8 mouse cellular contexts compared by ENCODE assay signal in the genomic region with DNA sequence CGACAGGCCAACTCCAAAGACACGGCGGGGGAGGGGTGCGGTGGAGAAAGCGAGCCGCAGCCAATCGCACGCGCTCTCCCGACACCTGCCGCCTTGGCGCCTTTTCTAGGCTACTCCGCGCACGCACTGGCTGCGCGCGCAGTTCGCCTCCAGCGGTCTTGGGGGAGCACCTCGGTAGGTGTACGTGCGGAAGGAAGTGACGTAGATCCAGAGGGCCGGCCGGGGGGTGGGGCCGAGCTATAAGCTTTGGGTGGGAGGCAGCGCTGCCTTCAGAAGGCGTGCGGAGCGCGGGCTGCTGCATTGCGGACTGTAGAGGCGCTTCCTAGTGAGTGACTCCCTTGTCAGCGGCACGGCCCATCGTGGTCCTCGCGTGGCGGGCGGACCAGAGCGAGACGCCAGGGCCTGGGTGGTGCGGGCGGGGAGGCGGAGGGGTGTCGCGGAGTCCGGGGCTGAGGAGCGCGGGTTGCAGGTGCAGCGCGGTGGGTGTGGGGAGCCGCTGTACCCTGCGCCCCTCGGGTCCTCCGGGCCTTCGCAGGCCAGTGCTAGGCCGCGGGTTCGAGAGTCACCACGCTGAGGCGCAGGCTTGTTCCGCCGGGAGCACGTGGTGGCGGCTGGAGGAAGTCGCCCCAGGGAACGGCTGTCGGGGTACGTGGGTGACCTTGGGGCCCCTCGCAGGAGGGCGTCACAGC. TPM values are rescaled to one million over a fixed set of nuclear protein-coding genes. Genes with fewer than 3 reads are reported as not detected.
DNase-seq lines count a peak whose midpoint lies in the region; ATAC-seq lines count a peak whose summit lies in the region.

A gene (plus strand): TSS at position 209 of the 689 bp plus-strand sequence.

- peaks cover 8% of the 10 kb centered on the region for H3K36me3 ChIP-seq in heart, embryonic 13.5 days
- peaks cover 32% of the 10 kb centered on the region for H3K36me3 ChIP-seq in liver, embryonic 12.5 days
- H3K36me3 ChIP-seq in stomach, embryonic 15.5 days = no peaks in the 10 kb centered on the region

- H3K9ac ChIP-seq in heart, embryonic 13.5 days = peak within 1 kb of the TSS; percentile 94
- H3K9ac ChIP-seq in liver, embryonic 12.5 days = peak within 1 kb of the TSS; percentile 99
- peak within 1 kb of the TSS; percentile 60 for H3K9ac ChIP-seq in stomach, embryonic 15.5 days

- no peaks in the 10 kb centered on the region for H3K4me1 ChIP-seq in brown adipose tissue, adult 24 weeks (ENCODE audit: control insufficient read depth, insufficient read depth, insufficient read length, low read length)
- H3K4me1 ChIP-seq in heart, embryonic 13.5 days = peaks cover 33% of the 10 kb centered on the region
- peaks cover 30% of the 10 kb centered on the region for H3K4me1 ChIP-seq in liver, embryonic 12.5 days
- no peaks in the 10 kb centered on the region for H3K4me1 ChIP-seq in stomach, embryonic 15.5 days

- no peaks in the 10 kb centered on the region for H3K9me3 ChIP-seq in heart, embryonic 13.5 days
- H3K9me3 ChIP-seq in liver, embryonic 12.5 days (replicated peaks) = no peaks in the 10 kb centered on the region
- no peaks in the 10 kb centered on the region for H3K9me3 ChIP-seq in stomach, embryonic 15.5 days

- under 1% methylated on average over 72 of the region's 73 CpGs for WGBS in heart, embryonic 13.5 days
- WGBS in liver, embryonic 12.5 days (ENCODE audit: insufficient replicate concordance) = under 1% methylated on average over 73 of the region's 73 CpGs
- WGBS in stomach, embryonic 15.5 days = under 1% methylated on average over 73 of the region's 73 CpGs

- H3K27ac ChIP-seq in brown adipose tissue, adult 24 weeks (replicated peaks; ENCODE audit: low read depth, low read length) = peak within 1 kb of the TSS; percentile 91
- H3K27ac ChIP-seq in heart, embryonic 13.5 days (replicated peaks) = peak within 1 kb of the TSS; percentile 97
- peak within 1 kb of the TSS; percentile 96 for H3K27ac ChIP-seq in liver, embryonic 12.5 days
- peak within 1 kb of the TSS; percentile 93 for H3K27ac ChIP-seq in stomach, embryonic 15.5 days

- peak within 1 kb of the TSS; percentile 87 for H3K4me2 ChIP-seq in heart, embryonic 13.5 days
- H3K4me2 ChIP-seq in liver, embryonic 12.5 days = peak within 1 kb of the TSS; percentile 78
- H3K4me2 ChIP-seq in stomach, embryonic 15.5 days = peak within 1 kb of the TSS; percentile 72

- H3K27me3 ChIP-seq in heart, embryonic 13.5 days (replicated peaks) = no peaks in the 10 kb centered on the region
- H3K27me3 ChIP-seq in liver, embryonic 12.5 days (replicated peaks) = no peaks in the 10 kb centered on the region
- H3K27me3 ChIP-seq in stomach, embryonic 15.5 days (replicated peaks) = no peaks in the 10 kb centered on the region

- H3K4me3 ChIP-seq in brown adipose tissue, adult 24 weeks (ENCODE audit: insufficient read depth, low read depth, low read length) = peak within 1 kb of the TSS; percentile 84
- peak within 1 kb of the TSS; percentile 92 for H3K4me3 ChIP-seq in heart, embryonic 13.5 days
- peak within 1 kb of the TSS; percentile 93 for H3K4me3 ChIP-seq in liver, embryonic 12.5 days
- peak within 1 kb of the TSS; percentile 67 for H3K4me3 ChIP-seq in stomach, embryonic 15.5 days (replicated peaks)

- peak; percentile 99 for DNase-seq in CD4-positive, CD25-positive, alpha-beta regulatory T cell, adult 2 months (ENCODE audit: low read depth, low spot score)
- DNase-seq in fat pad, adult 2 months (ENCODE audit: extremely low read depth, low read depth, low spot score) = peak; percentile 66
- peak; percentile 97 for DNase-seq in kidney, postnatal 10 days
- peak; percentile 94 to 96 for DNase-seq in natural killer cell, adult 2 months (ENCODE audit: low spot score in 2 of 2)

- ATAC-seq in heart, embryonic 13.5 days (ENCODE audit: extremely low read depth, insufficient number of reproducible peaks, low FRiP score, low TSS enrichment) = peak; percentile 97
- peak; percentile 93 for ATAC-seq in liver, embryonic 12.5 days
- peak; percentile 99 for ATAC-seq in stomach, embryonic 15.5 days (ENCODE audit: insufficient read depth, low FRiP score, low read depth)

RNA-seq across cellular contexts. Expression of the gene that starts here (rescaled TPM):
- polyA plus RNA-seq in brown adipose tissue, adult 24 weeks (2012; ENCODE audit: insufficient read depth, insufficient read length, missing spikeins) = 13.7 and 27.0 TPM in 2 replicates
- polyA plus RNA-seq in heart, embryonic 13.5 days (2015; fragmentation: Nextera tagmentation; extraction: Ambion mirVana) = 32.7 and 34.7 TPM in 2 replicates
- 327 and 339 TPM in 2 replicates for polyA plus RNA-seq in liver, embryonic 12.5 days (2016; fragmentation: Nextera tagmentation; extraction: Ambion mirVana)
- polyA plus RNA-seq in stomach, embryonic 15.5 days (2015; fragmentation: Nextera tagmentation; extraction: Ambion mirVana) = 68.8 and 74.5 TPM in 2 replicates

Comparison
In these comparisons a context has a peak if more than half of its experiments do, and no peak if none do; other contexts are left out.
1. Peak in every context shown above with its lines: DNase-seq, ATAC-seq, H3K4me3 ChIP-seq and H3K27ac ChIP-seq.